Mouse (Mus musculus): Measurements from ENCODE around the gene Mrpl47.

- no peak for TF ChIP-seq CTCF (IDR thresholded peaks at IDR 0.05; ENCODE audit: extremely low read depth, insufficient read depth, insufficient read length, insufficient replicate concordance)
- TF ChIP-seq POLR2A (IDR thresholded peaks at IDR 0.05; ENCODE audit: low read depth, low read length): no peak
Measured at GRCm38 (mm10) chr3:32738549-32738948, 1.1 kb upstream of the Mrpl47 start.
